Mouse (Mus musculus): ENCODE results near the gene Dennd1a. TPM values are rescaled to one million over a fixed set of nuclear protein-coding genes. Genes with fewer than 3 reads are reported as not detected.

Gene Dennd1a
- polyA plus RNA-seq, 1 experiment from 2014 or later = 10.3 TPM

GRCm38 (mm10) chr2:37764514-37764913, 522.7 kb downstream of the Dennd1a start:
- no peak overlapping the region for H3K4me2 ChIP-seq (replicated peaks; ENCODE audit: low read depth)
- 95% methylated on average over 2 of the region's 2 CpGs for WGBS
- H3K27me3 ChIP-seq (replicated peaks; ENCODE audit: control insufficient read depth, insufficient read depth, low read length) = no peaks in the 10 kb centered on the region
- H3K4me1 ChIP-seq (replicated peaks; ENCODE audit: control insufficient read depth, insufficient read depth, low read length) = no peaks in the 10 kb centered on the region
- no peaks in the 10 kb centered on the region for H3K9me3 ChIP-seq (ENCODE audit: control insufficient read depth)
- H3K27ac ChIP-seq (ENCODE audit: low read depth, low read length) = no peak overlapping the region
- no peaks in the 10 kb centered on the region for H3K36me3 ChIP-seq (ENCODE audit: control insufficient read depth, insufficient read depth)
- H3K9ac ChIP-seq (ENCODE audit: low read depth, low read length) = no peak overlapping the region
- no peak for TF ChIP-seq CTCF (IDR thresholded peaks at IDR 0.05; ENCODE audit: low read depth)
- no peak overlapping the region for H3K4me3 ChIP-seq (ENCODE audit: low read depth, low read length)
- no peak for ATAC-seq

- H3K27me3 ChIP-seq (replicated peaks; ENCODE audit: control insufficient read depth, insufficient read depth, low read length) = no peaks in the 10 kb centered on the region
These were observed 523.6 kb downstream of the Dennd1a start for GRCm38 (mm10) chr2:37763638-37764037.

DNA sequence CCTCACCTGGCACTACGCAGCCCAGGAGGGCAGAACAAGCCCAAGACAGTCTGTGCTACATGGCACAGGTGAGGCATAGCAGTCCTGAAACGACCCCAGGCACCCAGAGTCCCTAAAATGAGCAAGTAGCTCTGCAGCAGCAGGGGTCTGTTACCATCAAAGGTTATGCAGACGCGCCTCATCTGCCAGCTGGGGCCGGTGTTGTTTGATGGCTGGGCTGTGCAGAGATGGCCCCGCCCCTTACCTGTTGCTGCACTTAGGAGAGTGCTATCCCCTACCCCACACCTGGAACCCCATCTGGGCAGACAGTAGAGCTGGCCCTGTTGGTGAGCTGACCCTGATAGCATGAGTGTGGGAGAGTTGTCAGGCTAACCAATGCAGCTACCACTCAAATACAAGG, 526.6 kb downstream of the Dennd1a start:
- Histone ChIP-seq H3K9me3 (ENCODE audit: control insufficient read depth) (no peaks in the 10 kb centered on the region), H3K4me2 (replicated peaks; ENCODE audit: low read depth) (no peak overlapping the region), H3K27ac (ENCODE audit: low read depth, low read length) (no peak overlapping the region), H3K27me3 (replicated peaks; ENCODE audit: control insufficient read depth, insufficient read depth, low read length) (no peaks in the 10 kb centered on the region), H3K4me1 (replicated peaks; ENCODE audit: control insufficient read depth, insufficient read depth, low read length) (no peaks in the 10 kb centered on the region), H3K36me3 (ENCODE audit: control insufficient read depth, insufficient read depth) (no peaks in the 10 kb centered on the region), H3K9ac (ENCODE audit: low read depth, low read length) (no peak overlapping the region), H3K4me3 (ENCODE audit: low read depth, low read length) (no peak overlapping the region)
- 72% methylated on average over 6 of the region's 6 CpGs for WGBS
- no peak for TF ChIP-seq CTCF (IDR thresholded peaks at IDR 0.05; ENCODE audit: low read depth)
- ATAC-seq = no peak

More at GRCm38 (mm10) chr2:37763638-37764037, 523.6 kb downstream of the Dennd1a start:
- no peak overlapping the region for H3K9ac ChIP-seq (ENCODE audit: low read depth, low read length)
- no peak overlapping the region for H3K27ac ChIP-seq (ENCODE audit: low read depth, low read length)
- no peaks in the 10 kb centered on the region for H3K9me3 ChIP-seq (ENCODE audit: control insufficient read depth)
- no peaks in the 10 kb centered on the region for H3K4me1 ChIP-seq (replicated peaks; ENCODE audit: control insufficient read depth, insufficient read depth, low read length)
- no peaks in the 10 kb centered on the region for H3K36me3 ChIP-seq (ENCODE audit: control insufficient read depth, insufficient read depth)
- H3K4me2 ChIP-seq (replicated peaks; ENCODE audit: low read depth) = no peak overlapping the region
- 32% methylated on average over 3 of the region's 3 CpGs for whole genome bisulfite sequencing
- no peak for TF ChIP-seq CTCF (IDR thresholded peaks at IDR 0.05; ENCODE audit: low read depth)
- no peak overlapping the region for H3K4me3 ChIP-seq (ENCODE audit: low read depth, low read length)
- no peak for ATAC-seq

DNA sequence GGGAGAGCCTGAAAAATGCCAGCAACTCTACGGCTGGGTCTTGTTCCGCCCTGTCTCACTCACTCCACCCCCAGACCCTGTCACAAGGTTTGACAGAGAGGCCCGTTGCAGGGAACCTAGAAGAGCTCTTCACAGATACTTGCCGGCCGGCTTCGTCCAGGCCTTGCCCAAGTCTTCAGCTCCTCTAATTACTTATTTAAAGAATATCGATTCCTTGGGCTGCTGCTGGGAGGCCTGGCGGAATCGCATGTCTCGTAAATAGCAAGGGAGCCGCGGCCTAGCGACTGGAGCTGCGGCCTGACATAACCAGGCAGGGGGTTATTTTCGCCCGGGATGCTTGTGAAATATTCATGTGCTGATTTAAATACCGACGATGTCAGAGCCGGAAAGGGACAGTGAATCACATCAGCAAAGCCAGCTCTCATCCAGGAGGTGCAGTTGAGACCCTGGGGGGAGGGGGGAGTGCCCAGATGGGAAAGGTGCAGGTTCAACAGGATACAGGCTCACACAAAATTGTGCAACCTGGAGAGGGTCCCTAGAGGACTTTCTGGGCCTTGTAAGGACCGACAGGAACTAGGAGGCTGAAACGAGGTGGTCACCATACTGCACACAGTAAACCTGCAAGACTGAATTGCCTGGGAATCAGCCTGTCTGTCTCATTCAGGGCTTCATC, 528.7 kb downstream of the Dennd1a start:
- no peak for ATAC-seq
- Histone ChIP-seq H3K4me2 (replicated peaks; ENCODE audit: low read depth) (no peak overlapping the region), H3K36me3 (ENCODE audit: control insufficient read depth, insufficient read depth) (no peaks in the 10 kb centered on the region), H3K27me3 (replicated peaks; ENCODE audit: control insufficient read depth, insufficient read depth, low read length) (no peaks in the 10 kb centered on the region), H3K4me3 (ENCODE audit: low read depth, low read length) (no peak overlapping the region), H3K9ac (ENCODE audit: low read depth, low read length) (no peak overlapping the region), H3K27ac (ENCODE audit: low read depth, low read length) (no peak overlapping the region), H3K9me3 (ENCODE audit: control insufficient read depth) (no peaks in the 10 kb centered on the region), H3K4me1 (replicated peaks; ENCODE audit: control insufficient read depth, insufficient read depth, low read length) (no peaks in the 10 kb centered on the region)
- 29% methylated on average over 21 of the region's 21 CpGs for WGBS
- TF ChIP-seq CTCF (IDR thresholded peaks at IDR 0.05; ENCODE audit: low read depth) = no peak

GRCm38 (mm10) chr2:37757784-37758183, 529.4 kb downstream of the Dennd1a start:
- Histone ChIP-seq H3K4me3 (ENCODE audit: low read depth, low read length) (no peak overlapping the region), H3K4me2 (replicated peaks; ENCODE audit: low read depth) (no peak overlapping the region), H3K9ac (ENCODE audit: low read depth, low read length) (no peak overlapping the region), H3K27me3 (replicated peaks; ENCODE audit: control insufficient read depth, insufficient read depth, low read length) (no peaks in the 10 kb centered on the region), H3K36me3 (ENCODE audit: control insufficient read depth, insufficient read depth) (no peaks in the 10 kb centered on the region), H3K9me3 (ENCODE audit: control insufficient read depth) (no peaks in the 10 kb centered on the region), H3K4me1 (replicated peaks; ENCODE audit: control insufficient read depth, insufficient read depth, low read length) (no peaks in the 10 kb centered on the region), H3K27ac (ENCODE audit: low read depth, low read length) (no peak overlapping the region)
- 81% methylated on average over 4 of the region's 4 CpGs for WGBS
- no peak for ATAC-seq
- no peak for TF ChIP-seq CTCF (IDR thresholded peaks at IDR 0.05; ENCODE audit: low read depth)

DNA sequence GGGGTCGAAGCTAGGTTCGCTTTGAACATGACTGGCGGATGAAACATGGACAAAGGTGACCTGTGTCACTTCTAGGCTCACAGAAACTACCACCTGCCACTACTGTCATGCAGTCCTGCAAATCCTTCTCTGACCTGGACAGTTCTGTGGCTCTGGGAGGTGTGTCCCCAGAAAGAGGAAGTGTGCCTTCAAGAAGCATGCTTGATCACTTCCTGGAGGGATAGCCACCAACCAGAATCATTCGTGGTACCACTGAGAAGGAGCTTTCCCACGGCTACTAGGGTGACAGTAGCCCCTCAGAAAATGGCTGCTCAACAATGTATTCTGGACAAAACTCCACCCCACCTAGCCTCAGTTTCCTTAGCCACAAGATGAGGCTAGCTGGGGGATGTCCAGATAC, 530.2 kb downstream of the Dennd1a start:
- Histone ChIP-seq H3K27me3 (replicated peaks; ENCODE audit: control insufficient read depth, insufficient read depth, low read length) (no peaks in the 10 kb centered on the region), H3K4me2 (replicated peaks; ENCODE audit: low read depth) (no peak overlapping the region), H3K27ac (ENCODE audit: low read depth, low read length) (no peak overlapping the region), H3K4me1 (replicated peaks; ENCODE audit: control insufficient read depth, insufficient read depth, low read length) (no peaks in the 10 kb centered on the region), H3K9me3 (ENCODE audit: control insufficient read depth) (no peaks in the 10 kb centered on the region), H3K9ac (ENCODE audit: low read depth, low read length) (no peak overlapping the region), H3K4me3 (ENCODE audit: low read depth, low read length) (no peak overlapping the region), H3K36me3 (ENCODE audit: control insufficient read depth, insufficient read depth) (no peaks in the 10 kb centered on the region)
- ATAC-seq = no peak
- WGBS = 79% methylated on average over 5 of the region's 5 CpGs
- TF ChIP-seq CTCF (IDR thresholded peaks at IDR 0.05; ENCODE audit: low read depth) = no peak
